Mouse (Mus musculus): ENCODE results near the gene Clec16a.
A peak's percentile ranks its signal among the peaks of the same experiment; 100 is the strongest.

The Clec16a gene

GRCm38 (mm10) chr16:10786288-10786687 is 241.1 kb downstream of the Clec16a start:
- peak; percentile 49 to 71 for DNase-seq (ENCODE audit: low spot score in 2 of 2)

- no peak for DNase-seq (ENCODE audit: low spot score in 2 of 2)
Measured at GRCm38 (mm10) chr16:10786782-10787547, 241.8 kb downstream of the Clec16a start.

- DNase-seq (ENCODE audit: low spot score in 2 of 2) = no peak
Measured at GRCm38 (mm10) chr16:10787548-10788058, 242.5 kb downstream of the Clec16a start.

GRCm38 (mm10) chr16:10788271-10788670 is 243.1 kb downstream of the Clec16a start, which contains the start of gene Tnp2:
Tnp2 (minus strand) TSS chr16:10788660.
- DNase-seq (ENCODE audit: low spot score in 2 of 2) = no peak

- DNase-seq (ENCODE audit: low spot score in 2 of 2) = no peak
Measured at GRCm38 (mm10) chr16:10788866-10789265, 243.7 kb downstream of the Clec16a start.

- DNase-seq (ENCODE audit: low spot score in 2 of 2) = no peak
Measured at GRCm38 (mm10) chr16:10790702-10791101, 245.6 kb downstream of the Clec16a start, which contains the start of gene Prm3. Prm3 (minus strand) TSS chr16:10790914.
